Mouse (Mus musculus) thymus, adult 2 months (tissue): ENCODE results near the gene Stom. TPM values are rescaled to one million over a fixed set of nuclear protein-coding genes. Genes with fewer than 3 reads are reported as not detected.

Experiments used
- DNase-seq: peaks from one replicate; pipeline ENCODE4 v3.0.0; 2021
- H3K27ac ChIP-seq: fragments of 200-500 bp; 2 replicates; pipeline ENCODE4 v1.5.1; 2012; ENCODE audit warnings: low read length, control low read depth; ENCODE audit not compliant: control insufficient read depth, insufficient read depth
- H3K27me3 ChIP-seq: fragments of 200-500 bp; 2 replicates; pipeline ENCODE4 v1.6.1; 2012; ENCODE audit warnings: mild to moderate bottlenecking, low read length, moderate library complexity, mixed read lengths; ENCODE audit not compliant: control insufficient read depth, insufficient read depth
- H3K36me3 ChIP-seq: fragments of 200-500 bp; 2 replicates; pipeline ENCODE4 v1.6.1; 2012; ENCODE audit warnings: mild to moderate bottlenecking, low read length, moderate library complexity; ENCODE audit not compliant: control insufficient read depth, insufficient read depth
- H3K4me1 ChIP-seq: fragments of 200-500 bp; replicated peaks from 2 replicates; pipeline ENCODE4 v1.6.1; 2012; ENCODE audit warnings: low read length; ENCODE audit not compliant: control insufficient read depth, insufficient read depth
- H3K4me3 ChIP-seq: fragments of 200-500 bp; 2 replicates; pipeline ENCODE4 v1.5.1; 2012; ENCODE audit warnings: mild to moderate bottlenecking, low read length, control low read depth, moderate library complexity; ENCODE audit not compliant: control insufficient read depth, insufficient read depth
- CTCF ChIP-seq: fragments of 200-500 bp; IDR thresholded peaks from 2 replicates; pipeline ENCODE4 v1.5.1; 2012; ENCODE audit warnings: mild to moderate bottlenecking, control low read depth, low read length, moderate library complexity, borderline replicate concordance; ENCODE audit not compliant: control insufficient read depth, poor library complexity, insufficient read depth; ENCODE audit errors: extremely low read depth
- POLR2A ChIP-seq: fragments of 200-500 bp; IDR thresholded peaks from 2 replicates; pipeline ENCODE4 v1.6.1; 2012; ENCODE audit warnings: mild to moderate bottlenecking, low read length, control low read depth, moderate library complexity; ENCODE audit not compliant: control insufficient read depth, poor library complexity, insufficient read depth; ENCODE audit errors: extremely low read depth
- WGBS: fragments of 180-500 bp; shearing (Covaris S2); methylation state at CpG from one replicate; pipeline ENCODE4 v1.1.7; 2018; 5-methylcytosine and 5-hydroxymethylcytosine counted together
- polyA plus RNA-seq: library from polyadenylated mRNA; depleted of rRNA; stranded (reverse); fragments of >200 nt; gene quantifications from 2 replicates; pipeline ENCODE4 v1.2.3, GENCODE M21; 2012

Stom gene
- polyA plus RNA-seq, 1 experiment = 19.4 TPM

- no peak for DNase-seq
- no peak overlapping the region for H3K4me3 ChIP-seq
- no peaks in the 10 kb centered on the region for H3K4me1 ChIP-seq
- no peaks in the 10 kb centered on the region for H3K27me3 ChIP-seq
- 63% methylated on average over 1 of the region's 1 CpGs for WGBS
- TF ChIP-seq POLR2A (no peak), CTCF (no peak)
- H3K36me3 ChIP-seq = no peaks in the 10 kb centered on the region
- no peak overlapping the region for H3K27ac ChIP-seq
These were observed 28.6 kb downstream of the Stom start for GRCm38 (mm10) chr2:35308166-35308565.

GRCm38 (mm10) chr2:35302049-35302885, 34.5 kb downstream of the Stom start:
- Histone ChIP-seq H3K27ac (no peak overlapping the region), H3K36me3 (no peaks in the 10 kb centered on the region), H3K27me3 (no peaks in the 10 kb centered on the region), H3K4me1 (no peaks in the 10 kb centered on the region), H3K4me3 (no peak overlapping the region)
- TF ChIP-seq POLR2A (no peak), CTCF (no peak)
- 95% methylated on average over 13 of the region's 13 CpGs for WGBS
- no peak for DNase-seq

- Histone ChIP-seq H3K4me1 (no peaks in the 10 kb centered on the region), H3K27me3 (no peaks in the 10 kb centered on the region), H3K36me3 (no peaks in the 10 kb centered on the region), H3K4me3 (no peak overlapping the region), H3K27ac (no peak overlapping the region)
- no peak for DNase-seq
- TF ChIP-seq CTCF (no peak), POLR2A (no peak)
- WGBS = 88% methylated on average over 2 of the region's 2 CpGs
These were observed 37.3 kb downstream of the Stom start for GRCm38 (mm10) chr2:35299437-35299836.

- Histone ChIP-seq H3K36me3 (peaks cover 3% of the 10 kb centered on the region; the same call in 1 of the 2 replicates), H3K4me1 (no peaks in the 10 kb centered on the region), H3K27me3 (no peaks in the 10 kb centered on the region), H3K27ac (no peak overlapping the region), H3K4me3 (no peak overlapping the region)
- TF ChIP-seq CTCF (peak; percentile 95), POLR2A (no peak)
- DNase-seq = peak; percentile 85
- whole genome bisulfite sequencing = 33% methylated on average over 15 of the region's 15 CpGs
These were observed 39.0 kb downstream of the Stom start for GRCm38 (mm10) chr2:35297703-35298332.

GRCm38 (mm10) chr2:35293291-35293690, 43.5 kb downstream of the Stom start:
- no peak overlapping the region for H3K27ac ChIP-seq
- WGBS = 92% methylated on average over 8 of the region's 8 CpGs
- H3K4me1 ChIP-seq = no peaks in the 10 kb centered on the region
- no peak for DNase-seq
- no peaks in the 10 kb centered on the region for H3K27me3 ChIP-seq
- TF ChIP-seq POLR2A (no peak), CTCF (no peak)
- peaks cover 3% of the 10 kb centered on the region; the same call in 1 of the 2 replicates for H3K36me3 ChIP-seq
- no peak overlapping the region for H3K4me3 ChIP-seq

GRCm38 (mm10) chr2:35292700-35293099, 44.1 kb downstream of the Stom start:
- H3K27ac ChIP-seq = no peak overlapping the region
- no peak for TF ChIP-seq POLR2A
- TF ChIP-seq CTCF = no peak
- no peak overlapping the region for H3K4me3 ChIP-seq
- peaks cover 3% of the 10 kb centered on the region; the same call in 1 of the 2 replicates for H3K36me3 ChIP-seq
- H3K4me1 ChIP-seq = no peaks in the 10 kb centered on the region
- DNase-seq = no peak
- WGBS = 93% methylated on average over 3 of the region's 3 CpGs
- no peaks in the 10 kb centered on the region for H3K27me3 ChIP-seq

GRCm38 (mm10) chr2:35291856-35292255, 44.9 kb downstream of the Stom start:
- no peaks in the 10 kb centered on the region for H3K4me1 ChIP-seq
- WGBS = 31% methylated on average over 3 of the region's 3 CpGs
- no peaks in the 10 kb centered on the region for H3K27me3 ChIP-seq
- no peak overlapping the region for H3K4me3 ChIP-seq
- no peak for TF ChIP-seq CTCF
- TF ChIP-seq POLR2A = no peak
- H3K27ac ChIP-seq = no peak overlapping the region
- peaks cover 3% of the 10 kb centered on the region; the same call in 1 of the 2 replicates for H3K36me3 ChIP-seq
- DNase-seq = peak; percentile 59
